Mouse (Mus musculus) myocyte (in vitro differentiated cells): ENCODE data around the gene Prlr.

Experiments
- TCF12 ChIP-seq: IDR thresholded peaks from one replicate; pipeline ENCODE4 v1.6.1; 2011; ENCODE audit warnings: mild to moderate bottlenecking, control low read depth; ENCODE audit not compliant: poor library complexity, insufficient read depth, severe bottlenecking
- USF1 ChIP-seq: IDR thresholded peaks from one replicate; pipeline ENCODE4 v1.6.1; 2011; ENCODE audit warnings: low read depth, mild to moderate bottlenecking, control low read depth, moderate library complexity

DNA sequence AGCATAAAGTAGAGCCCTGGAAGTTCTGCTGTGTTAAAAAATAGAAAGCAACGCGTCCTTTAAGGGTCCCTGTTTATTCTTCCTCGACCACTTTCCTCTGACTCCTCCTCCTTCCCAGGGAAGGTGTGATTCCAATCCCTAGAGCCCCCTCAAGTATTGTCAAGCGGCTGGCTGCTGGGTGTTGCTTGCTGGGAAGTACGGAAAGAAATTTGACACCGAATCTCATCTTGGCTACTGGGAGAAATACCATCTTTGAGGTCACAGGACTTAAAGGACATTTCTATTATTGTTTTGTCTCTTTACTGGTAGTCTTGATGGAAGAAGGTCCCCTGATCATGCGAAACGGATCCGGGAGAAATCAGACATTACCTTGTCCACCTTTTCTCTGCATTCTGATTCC is at the start of gene Prlr:
- TF ChIP-seq TCF12, result no peak
- TF ChIP-seq USF1, result no peak
